Mouse (Mus musculus): ENCODE measurements around the gene Itih3. TPM values are rescaled to one million over a fixed set of nuclear protein-coding genes. Genes with fewer than 3 reads are reported as not detected.

The Itih3 gene
- polyA plus RNA-seq, 1 experiment from 2014 or later, result 0.32 TPM

DNA sequence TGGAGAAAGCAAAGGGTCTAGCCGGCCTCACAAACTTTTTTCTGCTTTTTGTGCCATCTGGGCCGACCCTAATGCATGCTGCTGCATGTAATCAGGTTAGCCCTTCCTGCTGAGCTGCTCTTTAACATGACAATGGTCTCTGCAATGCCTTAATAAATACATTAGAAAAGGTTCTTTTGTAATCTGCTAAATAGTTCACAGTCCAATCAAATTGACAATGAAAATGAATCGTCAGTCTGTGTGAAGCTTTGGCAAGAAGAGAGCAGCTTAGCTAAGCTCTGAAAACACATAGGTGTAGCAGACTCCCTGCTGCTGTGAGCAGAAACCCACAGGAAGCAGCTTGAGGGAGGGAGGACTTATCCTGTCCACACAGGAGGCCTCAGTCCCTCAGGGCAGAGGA lies 23.6 kb downstream of the Itih3 start:
- H3K4me1 ChIP-seq (ENCODE audit: control insufficient read depth, insufficient read depth, low read length), result no peaks in the 10 kb centered on the region
- H3K27ac ChIP-seq (replicated peaks; ENCODE audit: low read depth, low read length), result no peak overlapping the region
- DNase-seq (ENCODE audit: low spot score) (no peak), ATAC-seq (replicated peaks; ENCODE audit: insufficient number of reproducible peaks, low FRiP score, low TSS enrichment, low read depth) (no peak)
- H3K4me2 ChIP-seq (ENCODE audit: low read depth, low read length), result no peak overlapping the region
- H3K4me3 ChIP-seq (ENCODE audit: low read depth, low read length), result no peak overlapping the region
- no peaks in the 10 kb centered on the region for H3K27me3 ChIP-seq (ENCODE audit: control insufficient read depth, insufficient read depth, low read length)
- no peaks in the 10 kb centered on the region for H3K9me3 ChIP-seq (replicated peaks; ENCODE audit: control insufficient read depth, low read length)
- H3K9ac ChIP-seq (replicated peaks; ENCODE audit: low read length), result no peak overlapping the region
- WGBS, result 57% methylated on average over 3 of the region's 3 CpGs
- H3K36me3 ChIP-seq (replicated peaks; ENCODE audit: control insufficient read depth, insufficient read depth, low read depth, low read length), result no peaks in the 10 kb centered on the region

DNA sequence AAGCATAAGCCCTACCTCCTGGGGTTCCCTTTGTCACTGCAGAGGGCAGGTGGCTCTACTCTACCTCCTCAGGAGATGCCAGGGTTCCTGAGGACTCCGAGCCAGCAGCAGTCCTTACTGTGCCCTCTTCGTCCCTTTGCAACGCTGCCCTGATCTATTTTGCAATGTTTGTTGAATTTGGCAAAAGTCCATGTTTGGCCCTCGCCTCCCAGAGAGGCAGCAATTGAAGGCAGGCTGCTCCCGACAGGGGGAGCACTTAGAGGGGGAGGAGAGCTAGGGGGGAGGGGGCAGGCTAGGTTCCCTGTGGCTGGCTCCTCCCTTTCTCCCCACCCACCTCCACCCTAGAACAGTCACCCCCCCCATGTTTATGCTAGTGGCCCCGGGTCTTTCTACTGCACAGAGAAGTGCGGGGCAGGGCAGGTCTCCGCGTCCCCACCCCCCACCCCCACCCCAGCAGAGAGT lies 35.3 kb downstream of the Itih3 start:
- H3K4me3 ChIP-seq (ENCODE audit: low read depth, low read length), result no peak overlapping the region
- H3K4me2 ChIP-seq (ENCODE audit: low read depth, low read length), result no peak overlapping the region
- no peaks in the 10 kb centered on the region for H3K9me3 ChIP-seq (replicated peaks; ENCODE audit: control insufficient read depth, low read length)
- no peak overlapping the region for H3K27ac ChIP-seq (replicated peaks; ENCODE audit: low read depth, low read length)
- H3K9ac ChIP-seq (replicated peaks; ENCODE audit: low read length), result no peak overlapping the region
- 20% methylated on average over 8 of the region's 9 CpGs for WGBS
- DNase-seq (ENCODE audit: low spot score) (peak; percentile 38), ATAC-seq (replicated peaks; ENCODE audit: insufficient number of reproducible peaks, low FRiP score, low TSS enrichment, low read depth) (no peak)
- H3K36me3 ChIP-seq (replicated peaks; ENCODE audit: control insufficient read depth, insufficient read depth, low read depth, low read length), result no peaks in the 10 kb centered on the region
- no peaks in the 10 kb centered on the region for H3K4me1 ChIP-seq (ENCODE audit: control insufficient read depth, insufficient read depth, low read length)
- H3K27me3 ChIP-seq (ENCODE audit: control insufficient read depth, insufficient read depth, low read length), result no peaks in the 10 kb centered on the region

DNA sequence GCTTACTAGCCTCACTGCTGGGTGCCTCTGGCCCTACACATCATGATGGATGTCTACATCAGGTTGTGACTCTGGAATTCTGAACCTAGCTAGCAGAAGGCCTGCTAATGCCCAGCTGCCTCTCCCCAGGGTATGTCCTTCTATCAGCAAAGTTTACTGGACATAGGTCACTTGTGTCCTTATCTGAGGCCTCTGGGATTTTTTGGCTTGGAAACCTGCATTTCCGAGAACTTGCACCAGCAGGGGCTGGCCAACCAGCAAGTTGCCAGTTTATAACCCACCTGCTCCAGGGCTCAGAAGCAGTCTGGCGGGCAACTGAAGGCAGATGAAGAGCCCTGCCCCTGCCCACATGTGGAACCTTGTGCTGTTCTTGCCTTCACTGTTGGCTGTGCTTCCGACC lies 37.4 kb downstream of the Itih3 start, which contains the start of gene Itih4:
Gene Itih4 (plus strand): TSS at position 273 of the 400 bp plus-strand sequence.
- H3K9me3 ChIP-seq (replicated peaks; ENCODE audit: control insufficient read depth, low read length), result no peaks in the 10 kb centered on the region
- whole genome bisulfite sequencing, result 85% methylated on average over 3 of the region's 3 CpGs
- no peak within 1 kb of the TSS for H3K4me3 ChIP-seq (ENCODE audit: low read depth, low read length)
- no peak for DNase-seq (ENCODE audit: low spot score)
- H3K27ac ChIP-seq (replicated peaks; ENCODE audit: low read depth, low read length), result no peak within 1 kb of the TSS
- H3K36me3 ChIP-seq (replicated peaks; ENCODE audit: control insufficient read depth, insufficient read depth, low read depth, low read length), result no peaks in the 10 kb centered on the region
- no peaks in the 10 kb centered on the region for H3K27me3 ChIP-seq (ENCODE audit: control insufficient read depth, insufficient read depth, low read length)
- no peak within 1 kb of the TSS for H3K9ac ChIP-seq (replicated peaks; ENCODE audit: low read length)
- H3K4me2 ChIP-seq (ENCODE audit: low read depth, low read length), result no peak within 1 kb of the TSS
- H3K4me1 ChIP-seq (ENCODE audit: control insufficient read depth, insufficient read depth, low read length), result no peaks in the 10 kb centered on the region
- ATAC-seq (replicated peaks; ENCODE audit: insufficient number of reproducible peaks, low FRiP score, low TSS enrichment, low read depth), result no peak

DNA sequence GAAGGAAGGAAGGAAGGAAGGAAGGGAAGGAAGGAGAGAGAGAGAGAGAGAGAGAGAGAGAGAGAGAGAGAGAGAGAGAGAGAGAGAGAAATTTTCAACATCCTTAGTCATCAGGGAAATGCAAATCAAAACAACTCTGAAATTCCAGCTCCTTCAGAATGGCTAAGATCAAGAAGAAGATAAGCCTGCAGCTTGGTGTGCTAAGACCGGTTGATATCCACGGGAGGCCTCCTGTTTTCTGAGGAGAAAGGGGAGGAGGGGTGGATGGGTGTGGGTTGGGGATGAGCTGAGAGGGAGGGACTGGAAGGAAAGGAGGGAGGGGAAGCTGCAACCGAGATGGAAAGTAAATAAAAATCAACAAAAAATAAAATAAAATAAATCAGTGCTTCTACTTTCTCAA lies 38.3 kb downstream of the Itih3 start:
- Histone ChIP-seq H3K4me3 (ENCODE audit: low read depth, low read length) (no peak overlapping the region), H3K4me1 (ENCODE audit: control insufficient read depth, insufficient read depth, low read length) (no peaks in the 10 kb centered on the region), H3K27me3 (ENCODE audit: control insufficient read depth, insufficient read depth, low read length) (no peaks in the 10 kb centered on the region), H3K27ac (replicated peaks; ENCODE audit: low read depth, low read length) (no peak overlapping the region), H3K36me3 (replicated peaks; ENCODE audit: control insufficient read depth, insufficient read depth, low read depth, low read length) (no peaks in the 10 kb centered on the region), H3K9me3 (replicated peaks; ENCODE audit: control insufficient read depth, low read length) (no peaks in the 10 kb centered on the region), H3K4me2 (ENCODE audit: low read depth, low read length) (no peak overlapping the region), H3K9ac (replicated peaks; ENCODE audit: low read length) (no peak overlapping the region)
- DNase-seq (ENCODE audit: low spot score) (peak; percentile 14), ATAC-seq (replicated peaks; ENCODE audit: insufficient number of reproducible peaks, low FRiP score, low TSS enrichment, low read depth) (no peak)
- WGBS, result 7% methylated on average over 3 of the region's 3 CpGs

DNA sequence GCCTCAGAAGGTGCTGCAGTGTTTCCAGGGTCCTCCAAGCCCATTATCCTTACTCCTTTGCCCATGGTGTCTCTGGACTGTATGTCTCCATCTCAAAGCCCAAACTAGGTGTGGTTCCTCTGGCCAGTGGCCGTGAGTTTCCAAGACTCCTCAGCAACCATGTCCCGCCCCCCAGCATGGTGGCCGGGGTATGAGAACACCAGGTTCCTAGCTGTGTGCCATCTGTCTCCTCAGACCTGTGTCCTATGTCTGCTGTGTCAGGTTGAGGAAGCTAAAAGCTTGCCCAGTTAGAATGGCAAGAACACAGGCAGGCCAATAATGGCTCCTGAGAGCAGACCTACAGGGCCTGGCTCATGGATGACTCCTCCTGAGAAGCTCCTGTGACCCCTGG lies 41.8 kb downstream of the Itih3 start:
- Histone ChIP-seq H3K9ac (replicated peaks; ENCODE audit: low read length) (no peak overlapping the region), H3K4me3 (ENCODE audit: low read depth, low read length) (no peak overlapping the region), H3K4me2 (ENCODE audit: low read depth, low read length) (no peak overlapping the region), H3K9me3 (replicated peaks; ENCODE audit: control insufficient read depth, low read length) (no peaks in the 10 kb centered on the region), H3K27me3 (ENCODE audit: control insufficient read depth, insufficient read depth, low read length) (no peaks in the 10 kb centered on the region), H3K36me3 (replicated peaks; ENCODE audit: control insufficient read depth, insufficient read depth, low read depth, low read length) (no peaks in the 10 kb centered on the region), H3K27ac (replicated peaks; ENCODE audit: low read depth, low read length) (no peak overlapping the region), H3K4me1 (ENCODE audit: control insufficient read depth, insufficient read depth, low read length) (no peaks in the 10 kb centered on the region)
- WGBS, result 82% methylated on average over 3 of the region's 3 CpGs
- DNase-seq (ENCODE audit: low spot score) (no peak), ATAC-seq (replicated peaks; ENCODE audit: insufficient number of reproducible peaks, low FRiP score, low TSS enrichment, low read depth) (no peak)

DNA sequence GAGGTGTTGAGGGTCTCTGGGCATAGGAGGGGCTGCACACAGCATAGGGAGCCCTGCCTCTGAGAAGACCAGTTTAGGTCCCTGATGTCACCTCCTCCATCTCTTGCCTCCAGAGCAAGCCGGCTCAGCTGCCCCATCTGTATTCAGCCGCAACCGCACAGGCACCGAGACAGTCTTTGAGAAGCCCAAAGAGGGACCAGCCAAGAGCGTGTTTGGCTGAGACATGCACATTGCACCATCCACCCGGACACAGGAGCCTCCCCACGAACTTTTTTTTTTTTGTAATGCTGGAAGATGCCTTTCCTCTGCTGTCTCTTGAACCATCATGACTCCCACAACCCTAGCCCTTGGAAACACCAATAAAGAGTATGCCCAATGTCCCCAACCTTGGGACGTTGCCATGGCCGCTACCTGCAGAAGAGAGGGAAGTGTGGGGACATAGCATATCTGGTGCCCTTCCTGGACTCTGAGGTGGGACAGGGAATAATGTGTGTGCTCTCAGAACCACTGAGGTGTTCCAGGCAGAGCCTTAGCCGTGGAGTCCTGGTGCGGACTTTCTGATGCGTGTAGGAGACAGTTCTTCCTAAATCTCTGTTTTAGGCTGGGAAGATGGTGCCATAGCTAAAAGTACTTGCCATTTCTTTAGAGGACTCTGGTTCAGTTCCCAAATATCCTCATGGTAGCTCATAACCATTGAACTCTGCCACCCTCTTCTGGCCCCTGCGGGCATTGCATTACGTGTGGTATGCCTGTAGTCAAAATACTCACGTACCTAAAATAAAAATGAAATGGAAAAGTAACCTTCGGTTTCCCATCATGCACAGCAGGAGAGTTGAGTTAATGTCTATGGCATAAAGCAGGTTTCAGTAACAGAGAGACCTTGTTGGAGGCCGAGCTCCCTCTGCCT lies 42.5 kb downstream of the Itih3 start:
- H3K4me1 ChIP-seq (ENCODE audit: control insufficient read depth, insufficient read depth, low read length), result no peaks in the 10 kb centered on the region
- no peaks in the 10 kb centered on the region for H3K9me3 ChIP-seq (replicated peaks; ENCODE audit: control insufficient read depth, low read length)
- H3K36me3 ChIP-seq (replicated peaks; ENCODE audit: control insufficient read depth, insufficient read depth, low read depth, low read length), result no peaks in the 10 kb centered on the region
- H3K9ac ChIP-seq (replicated peaks; ENCODE audit: low read length), result no peak overlapping the region
- 81% methylated on average over 17 of the region's 17 CpGs for WGBS
- H3K4me3 ChIP-seq (ENCODE audit: low read depth, low read length), result no peak overlapping the region
- DNase-seq (ENCODE audit: low spot score), result peak; percentile 62
- ATAC-seq (replicated peaks; ENCODE audit: insufficient number of reproducible peaks, low FRiP score, low TSS enrichment, low read depth), result no peak
- no peak overlapping the region for H3K27ac ChIP-seq (replicated peaks; ENCODE audit: low read depth, low read length)
- no peak overlapping the region for H3K4me2 ChIP-seq (ENCODE audit: low read depth, low read length)
- no peaks in the 10 kb centered on the region for H3K27me3 ChIP-seq (ENCODE audit: control insufficient read depth, insufficient read depth, low read length)

DNA sequence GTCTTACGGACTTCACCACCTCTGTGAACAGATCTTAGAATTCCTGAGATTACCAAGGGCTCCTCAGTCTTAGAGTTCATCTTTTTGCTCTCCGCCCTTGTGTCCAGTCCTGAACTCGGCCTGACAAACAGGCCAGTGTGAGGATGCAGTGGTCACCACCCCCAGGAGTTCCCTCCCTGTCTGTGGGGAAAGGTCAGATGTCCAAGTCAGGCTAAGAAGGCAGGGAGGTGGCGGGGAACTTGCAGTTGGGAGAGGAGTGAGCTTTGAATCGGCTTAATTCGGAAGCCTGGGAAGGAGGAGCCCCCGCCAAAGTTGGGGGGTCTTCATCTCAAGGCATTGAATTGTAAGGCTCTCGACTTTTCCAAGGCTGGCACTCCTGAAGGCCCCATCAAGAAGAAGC lies 43.3 kb downstream of the Itih3 start:
- no peaks in the 10 kb centered on the region for H3K27me3 ChIP-seq (ENCODE audit: control insufficient read depth, insufficient read depth, low read length)
- no peak overlapping the region for H3K9ac ChIP-seq (replicated peaks; ENCODE audit: low read length)
- H3K36me3 ChIP-seq (replicated peaks; ENCODE audit: control insufficient read depth, insufficient read depth, low read depth, low read length), result no peaks in the 10 kb centered on the region
- no peaks in the 10 kb centered on the region for H3K9me3 ChIP-seq (replicated peaks; ENCODE audit: control insufficient read depth, low read length)
- ATAC-seq (replicated peaks; ENCODE audit: insufficient number of reproducible peaks, low FRiP score, low TSS enrichment, low read depth) (no peak), DNase-seq (ENCODE audit: low spot score) (no peak)
- no peaks in the 10 kb centered on the region for H3K4me1 ChIP-seq (ENCODE audit: control insufficient read depth, insufficient read depth, low read length)
- H3K27ac ChIP-seq (replicated peaks; ENCODE audit: low read depth, low read length), result no peak overlapping the region
- no peak overlapping the region for H3K4me3 ChIP-seq (ENCODE audit: low read depth, low read length)
- 74% methylated on average over 8 of the region's 8 CpGs for WGBS
- H3K4me2 ChIP-seq (ENCODE audit: low read depth, low read length), result no peak overlapping the region

DNA sequence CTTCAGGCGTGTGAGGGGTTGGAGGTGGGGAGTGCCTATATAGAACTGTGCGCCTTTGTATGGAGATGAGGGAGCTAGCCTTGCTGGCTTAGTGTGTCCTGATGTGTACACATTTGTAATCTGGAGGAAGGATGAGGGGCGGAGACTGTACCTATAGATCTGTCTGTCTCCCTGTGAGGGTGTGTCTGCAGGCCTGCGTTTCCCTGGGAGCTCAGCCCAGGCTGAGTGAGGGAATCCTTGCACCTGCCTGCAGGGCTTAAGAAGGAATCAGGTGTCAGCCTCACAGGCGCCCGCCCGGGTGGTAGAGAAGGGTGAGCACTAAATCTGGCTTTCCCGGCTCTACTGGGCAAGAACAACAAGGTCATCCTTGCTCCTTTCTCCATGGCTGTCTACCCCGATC lies 43.8 kb downstream of the Itih3 start:
- Histone ChIP-seq H3K4me1 (ENCODE audit: control insufficient read depth, insufficient read depth, low read length) (no peaks in the 10 kb centered on the region), H3K9me3 (replicated peaks; ENCODE audit: control insufficient read depth, low read length) (no peaks in the 10 kb centered on the region), H3K4me2 (ENCODE audit: low read depth, low read length) (no peak overlapping the region), H3K36me3 (replicated peaks; ENCODE audit: control insufficient read depth, insufficient read depth, low read depth, low read length) (no peaks in the 10 kb centered on the region), H3K4me3 (ENCODE audit: low read depth, low read length) (no peak overlapping the region), H3K27ac (replicated peaks; ENCODE audit: low read depth, low read length) (no peak overlapping the region), H3K27me3 (ENCODE audit: control insufficient read depth, insufficient read depth, low read length) (no peaks in the 10 kb centered on the region), H3K9ac (replicated peaks; ENCODE audit: low read length) (no peak overlapping the region)
- ATAC-seq (replicated peaks; ENCODE audit: insufficient number of reproducible peaks, low FRiP score, low TSS enrichment, low read depth), result 0 out of 2 replicates have a peak, but pooled peaks have one; percentile 45
- DNase-seq (ENCODE audit: low spot score), result peak; percentile 36
- WGBS, result 54% methylated on average over 9 of the region's 9 CpGs

Measured in embryonic facial prominence, embryonic 11.5 days (tissue).